Mouse (Mus musculus): Measurements from ENCODE around the gene Ptprk. TPM values are rescaled to one million over a fixed set of nuclear protein-coding genes. Genes with fewer than 3 reads are reported as not detected.

Ptprk gene
- total RNA-seq, 2 experiments from 2014 or later: 9.4 to 14.2 TPM

DNA sequence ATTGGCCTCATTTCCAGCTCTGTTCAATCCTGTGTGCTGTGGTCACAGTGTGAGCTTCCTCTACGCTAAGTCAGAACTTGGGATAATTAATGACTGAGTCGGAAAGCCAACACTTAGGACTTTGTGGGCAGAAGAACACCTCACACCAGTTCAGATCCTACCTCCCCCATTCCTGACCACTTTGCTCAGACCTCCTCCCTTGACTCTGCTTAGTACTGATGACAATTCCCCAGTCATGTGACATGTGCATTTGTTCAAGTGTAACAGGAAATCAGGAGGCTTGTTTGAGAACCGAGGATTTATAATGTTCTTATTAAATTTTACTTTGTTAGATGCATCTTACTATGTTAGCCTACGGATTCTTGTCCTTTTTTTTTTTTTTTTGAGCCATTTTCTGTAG lies 224.6 kb downstream of the Ptprk start:
- DNase-seq: no peak

DNA sequence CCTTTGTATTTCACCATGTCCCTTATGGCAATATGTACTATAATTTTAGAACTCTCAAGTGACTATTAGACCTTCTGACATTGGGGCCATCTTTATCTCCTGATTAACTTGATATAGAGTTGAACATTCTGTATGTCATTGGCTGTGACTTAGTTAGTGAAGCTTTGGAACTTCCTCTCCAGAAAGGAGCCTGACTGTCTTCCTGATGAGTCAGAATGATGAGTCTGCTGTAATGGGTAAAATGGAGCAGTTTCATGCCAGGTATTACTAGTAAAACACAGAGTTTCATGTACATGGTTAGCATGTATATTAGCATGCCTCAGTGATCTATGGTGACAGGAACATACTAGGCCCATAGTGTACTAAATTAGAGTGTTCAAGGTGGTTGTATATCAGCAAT lies 229.2 kb downstream of the Ptprk start:
- DNase-seq: no peak

DNA sequence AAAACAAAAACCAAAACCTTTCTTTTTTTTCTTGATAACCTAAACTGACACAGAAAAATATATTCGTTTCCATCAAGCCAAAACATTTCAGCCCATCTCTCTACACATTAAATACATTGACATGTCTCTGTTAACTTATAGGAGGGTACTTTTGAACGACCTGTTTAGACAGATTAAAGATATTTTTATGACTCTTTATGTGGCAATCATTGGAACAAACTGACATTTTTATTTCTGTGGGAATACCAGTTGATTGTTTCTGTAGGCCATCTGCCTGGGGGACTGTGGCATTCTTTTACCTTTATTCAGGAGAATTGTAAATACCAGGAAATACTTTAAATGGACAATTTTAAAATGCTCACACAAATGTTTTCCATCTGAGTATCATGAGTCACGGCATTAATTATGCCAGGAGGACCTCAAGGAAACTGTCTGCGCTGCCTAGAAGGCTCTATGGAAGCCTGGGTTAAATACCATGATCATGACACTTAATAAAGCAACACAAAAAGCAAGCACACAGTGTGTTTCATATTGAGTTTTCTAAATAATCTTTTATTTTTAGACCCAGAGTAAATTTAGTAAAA lies 229.8 kb downstream of the Ptprk start:
- no peak for DNase-seq

GRCm38 (mm10) chr10:28306451-28307086 lies 231.9 kb downstream of the Ptprk start:
- no peak for DNase-seq

DNA sequence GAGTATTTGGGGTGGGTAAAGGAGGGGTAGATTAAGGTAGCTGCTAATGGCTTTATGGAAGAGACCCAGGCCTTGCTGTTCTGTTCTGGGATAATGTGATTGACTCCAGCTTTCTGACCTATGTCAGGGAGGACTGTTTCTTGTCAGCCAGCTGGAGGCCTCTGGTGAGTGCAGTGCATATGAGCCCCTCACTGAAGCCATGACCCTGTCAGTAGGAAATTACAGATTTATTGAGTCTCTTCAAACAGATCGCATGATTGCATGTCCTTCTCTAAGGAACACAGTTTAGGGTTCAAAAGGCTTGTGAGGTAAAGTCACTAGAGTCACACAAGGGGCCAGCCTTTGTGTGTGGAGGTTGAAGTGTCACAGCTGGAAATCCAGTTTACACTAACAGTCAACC lies 236.7 kb downstream of the Ptprk start:
- no peak for DNase-seq

DNA sequence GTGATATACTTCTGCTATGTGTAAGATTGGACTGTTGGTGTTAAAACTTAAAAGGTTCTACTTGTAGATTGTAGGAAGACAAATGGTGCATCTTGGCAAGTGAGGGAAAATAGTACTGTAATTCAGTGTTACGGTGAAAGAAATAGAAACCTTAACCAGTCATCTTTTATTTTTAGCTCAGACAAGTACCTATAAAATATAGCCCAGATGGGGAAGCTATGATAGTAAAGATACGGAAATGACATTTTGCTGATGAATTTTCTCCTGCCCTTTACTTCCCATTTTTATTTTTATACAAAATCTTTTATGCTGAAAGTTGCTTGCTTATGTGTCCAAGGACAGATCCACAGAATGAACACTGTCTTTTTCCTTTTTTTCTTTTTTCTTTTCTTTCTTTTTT lies 248.4 kb downstream of the Ptprk start:
- no peak for DNase-seq

DNA sequence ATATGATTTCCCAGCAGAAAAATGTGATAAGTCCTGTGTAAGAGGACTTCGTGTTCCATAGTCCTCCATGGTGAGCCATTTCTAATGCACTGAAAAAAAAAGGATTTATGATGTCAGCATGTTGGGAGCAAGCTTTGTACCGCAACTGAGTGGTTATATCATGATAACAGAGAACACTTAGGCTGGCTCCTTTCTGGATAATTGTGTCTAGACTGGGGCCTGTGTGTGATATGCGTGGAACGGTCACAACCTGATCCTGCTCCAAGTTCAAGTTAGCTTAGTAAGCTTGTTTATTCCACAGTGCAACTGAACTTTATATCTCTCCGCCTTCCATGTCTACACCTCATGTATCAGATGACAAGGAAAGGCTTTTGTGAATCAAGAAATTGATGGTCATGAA lies 260.6 kb downstream of the Ptprk start:
- DNase-seq: no peak

DNA sequence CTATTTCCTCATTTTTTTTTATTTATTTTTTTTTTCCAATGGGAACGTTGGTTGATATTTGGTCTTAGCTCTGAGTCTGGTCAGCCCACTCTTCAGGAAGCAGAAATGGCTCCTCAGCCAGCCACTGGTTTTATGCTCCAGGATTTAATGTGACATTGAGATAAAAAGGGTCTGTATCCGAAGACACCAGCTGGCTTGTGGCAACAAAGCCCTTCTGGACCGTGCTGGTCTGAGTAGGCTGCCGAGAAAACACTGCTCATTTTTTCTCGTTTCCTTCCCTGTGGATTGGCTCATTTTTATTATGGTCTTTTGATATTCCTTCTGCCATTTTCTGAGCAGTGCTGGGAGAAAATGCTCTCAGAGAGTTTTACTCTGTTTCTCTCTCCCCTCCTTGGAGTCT lies 263.9 kb downstream of the Ptprk start:
- DNase-seq: no peak

- peak; percentile 11 for DNase-seq
These were observed 270.6 kb downstream of the Ptprk start for GRCm38 (mm10) chr10:28345196-28345681.

DNA sequence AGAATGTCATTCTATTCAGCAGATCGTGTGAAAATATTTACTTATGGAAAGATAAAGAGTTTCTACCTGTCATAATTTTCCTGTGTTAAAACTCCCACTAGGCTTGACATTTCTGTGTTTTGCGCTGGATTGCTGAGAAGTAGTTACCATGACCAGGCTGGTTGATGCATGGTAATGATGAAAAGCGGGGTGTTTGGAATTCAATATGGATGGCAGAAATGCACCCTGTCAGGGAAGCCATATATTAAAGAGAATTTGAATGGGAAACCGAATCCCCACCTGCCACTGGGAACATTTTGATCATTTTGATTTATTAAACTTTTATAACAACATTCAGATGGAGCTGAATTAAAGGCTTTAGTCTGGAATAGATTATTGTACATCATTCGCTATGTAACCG lies 290.7 kb downstream of the Ptprk start:
- no peak for DNase-seq

DNA sequence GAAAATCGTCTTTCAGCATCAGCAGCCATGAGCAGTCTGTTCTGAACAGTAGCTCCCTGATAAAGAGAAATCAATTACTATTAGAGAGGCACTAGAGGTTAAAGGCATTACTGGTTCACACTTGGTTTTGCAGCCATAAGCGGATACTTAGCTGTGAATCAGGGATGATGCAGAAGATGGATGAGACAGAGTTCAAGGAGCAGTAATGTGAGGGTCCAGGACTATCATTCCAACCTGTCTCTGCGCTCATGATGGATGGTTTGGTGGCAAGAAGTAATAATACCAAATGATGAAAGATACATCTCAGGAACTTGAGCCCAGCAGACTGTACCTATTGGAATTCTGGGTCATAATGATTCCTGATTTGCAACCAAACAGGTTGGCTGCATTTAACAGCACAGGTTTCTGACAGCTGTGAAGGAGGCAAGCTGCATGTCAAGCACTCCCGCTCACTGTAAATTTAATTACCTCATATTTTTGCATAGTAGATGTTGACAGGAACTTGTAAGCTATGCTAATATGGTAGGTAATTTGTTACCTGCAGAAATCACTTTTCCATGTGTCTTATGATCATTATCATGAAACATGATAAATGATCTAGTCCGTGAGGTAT lies 291.6 kb downstream of the Ptprk start:
- no peak for DNase-seq

DNA sequence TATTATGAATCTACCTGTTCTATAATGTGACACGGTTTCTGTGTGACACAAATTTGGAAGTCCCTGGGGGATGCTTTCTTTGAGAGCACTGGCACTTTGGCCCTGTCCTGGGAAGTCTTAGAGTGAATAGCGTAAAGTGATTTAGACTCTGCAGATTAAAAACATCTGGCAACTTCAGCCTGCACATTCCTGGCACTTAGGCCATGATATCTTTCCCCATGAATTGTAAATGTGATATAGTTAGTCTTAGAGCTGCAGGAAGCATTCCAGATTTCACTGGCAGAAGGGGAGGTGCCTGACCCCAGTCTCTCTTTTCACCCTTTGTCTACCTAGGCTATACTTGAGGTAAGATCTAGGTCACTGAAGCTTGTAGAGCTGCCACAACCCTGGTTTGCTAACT lies 295.2 kb downstream of the Ptprk start:
- no peak for DNase-seq

DNA sequence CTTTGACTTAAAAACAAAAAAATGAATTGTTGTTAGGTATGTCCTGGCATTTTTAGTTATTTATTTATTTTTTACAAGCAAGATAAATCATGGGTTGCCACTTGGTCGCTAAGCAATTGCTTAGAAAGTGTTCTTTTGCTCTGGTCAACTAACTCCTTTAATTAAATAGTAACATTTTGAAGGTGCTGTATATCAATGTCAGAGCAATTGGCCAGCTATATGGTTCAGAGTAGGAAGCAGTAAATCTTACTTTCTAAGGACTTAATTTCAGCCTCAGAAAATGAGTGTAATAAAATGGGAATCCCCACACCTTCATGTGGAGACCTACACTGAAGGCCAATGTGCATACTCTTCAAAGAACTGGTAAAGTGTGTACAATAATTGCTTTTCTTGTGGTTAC lies 300.3 kb downstream of the Ptprk start:
- DNase-seq: no peak

- no peak for DNase-seq
These were observed 305.3 kb downstream of the Ptprk start for GRCm38 (mm10) chr10:28379752-28380488.

- no peak for DNase-seq
These were observed 313.1 kb downstream of the Ptprk start for GRCm38 (mm10) chr10:28387563-28388222.

DNA sequence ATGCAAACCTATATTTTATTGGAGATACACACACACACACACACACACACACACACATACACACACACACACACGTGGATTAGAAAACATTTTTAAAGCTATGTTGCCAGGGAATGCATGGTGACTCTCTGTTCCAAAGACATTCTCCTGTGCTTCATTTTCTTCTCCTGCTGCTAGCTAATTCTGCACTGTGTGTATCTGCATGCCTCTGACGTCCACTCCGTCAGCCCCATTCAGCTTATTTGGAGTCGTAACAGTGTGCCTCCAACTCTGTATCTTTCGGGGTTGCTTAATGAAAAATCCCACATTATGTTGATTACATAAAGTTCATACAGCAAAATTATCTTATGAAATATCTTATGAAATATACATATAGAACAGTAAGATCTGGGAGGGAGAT lies 316.5 kb downstream of the Ptprk start:
- DNase-seq: no peak

- DNase-seq: no peak
These were observed 321.2 kb downstream of the Ptprk start for GRCm38 (mm10) chr10:28395610-28396519.

- no peak for DNase-seq
These were observed 321.9 kb downstream of the Ptprk start for GRCm38 (mm10) chr10:28396520-28396915.

DNA sequence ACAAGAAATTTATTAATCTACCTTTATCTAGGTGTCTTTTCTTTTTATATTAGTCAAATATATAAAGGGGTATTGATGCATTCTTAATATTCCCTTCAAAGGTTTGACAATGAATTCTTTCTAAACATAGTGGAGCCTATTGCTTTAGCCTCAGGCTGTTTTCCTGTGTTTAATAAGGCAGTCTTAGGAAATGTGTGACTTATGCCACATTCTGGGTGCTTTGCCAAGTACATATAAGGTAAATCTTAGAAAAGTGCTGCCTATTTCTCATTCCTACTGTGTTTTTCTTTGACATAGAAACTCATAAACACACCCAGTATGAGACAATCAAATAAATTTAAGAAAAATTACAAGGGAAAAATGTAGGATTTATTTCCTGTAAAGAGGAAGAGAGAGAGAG lies 327.2 kb downstream of the Ptprk start:
- DNase-seq: no peak

DNA sequence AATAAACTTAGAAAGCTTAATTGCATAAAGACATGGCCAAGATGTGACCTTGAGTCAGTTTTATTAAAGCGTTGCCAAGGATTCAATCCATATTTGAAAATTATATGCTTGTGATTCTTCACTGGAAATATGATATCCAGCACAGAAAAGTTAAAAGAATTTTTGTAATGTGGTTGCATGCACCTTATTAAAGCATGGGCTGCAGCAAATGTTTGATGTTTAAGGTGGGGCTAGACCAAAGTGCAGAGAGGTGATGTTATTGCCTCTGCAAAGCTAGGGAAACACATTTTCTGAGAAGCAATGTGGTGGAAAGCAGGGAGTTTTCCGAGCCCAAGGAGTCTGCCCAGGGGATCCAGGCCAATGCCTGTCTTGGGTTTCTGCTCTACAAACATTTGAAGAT lies 334.4 kb downstream of the Ptprk start:
- DNase-seq: no peak

DNA sequence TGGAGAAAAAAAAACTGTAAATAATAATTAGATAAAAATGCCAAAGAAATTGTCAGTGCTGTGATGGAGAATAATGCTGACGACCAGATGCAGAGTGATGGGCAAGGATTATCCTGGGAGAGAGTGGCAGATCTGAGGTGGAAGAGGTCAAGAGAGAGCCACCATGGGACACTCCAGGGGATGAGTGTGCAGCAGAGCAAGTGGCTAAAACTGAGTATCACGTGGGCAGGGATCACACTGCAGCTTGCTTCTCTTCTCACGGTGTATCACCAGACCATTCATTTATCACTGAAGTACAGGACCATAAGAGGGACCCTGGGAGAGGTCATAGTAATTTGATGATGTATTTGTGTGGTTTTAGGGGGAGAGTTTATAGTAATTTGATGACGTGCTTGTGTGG lies 340.2 kb downstream of the Ptprk start:
- no peak for DNase-seq

GRCm38 (mm10) chr10:28422622-28423021 lies 348.0 kb downstream of the Ptprk start:
- DNase-seq: no peak

All from gastrocnemius, postnatal 10 days (tissue).